Mouse (Mus musculus) layer of hippocampus, adult 9-11 months (tissue): ENCODE results near the gene Ino80d.
A peak's percentile ranks its signal among the peaks of the same experiment; 100 is the strongest.

Experiments
- DNase-seq: peaks from one replicate; pipeline ENCODE4 v3.0.0; 2022

Gene Ino80d

GRCm38 (mm10) chr1:63102758-63103451 lies 11.6 kb downstream of the Ino80d start:
- DNase-seq, result no peak

- no peak for DNase-seq
These were observed 14.3 kb downstream of the Ino80d start for GRCm38 (mm10) chr1:63100196-63100595.

- DNase-seq, result no peak
These were observed 15.6 kb downstream of the Ino80d start for GRCm38 (mm10) chr1:63098831-63099230.

- DNase-seq, result no peak
These were observed 18.4 kb downstream of the Ino80d start for GRCm38 (mm10) chr1:63096071-63096470.

- no peak for DNase-seq
These were observed 24.7 kb downstream of the Ino80d start for GRCm38 (mm10) chr1:63089795-63090194.

- DNase-seq, result no peak
These were observed 25.9 kb downstream of the Ino80d start for GRCm38 (mm10) chr1:63088614-63089013.

- DNase-seq, result no peak
These were observed 34.2 kb downstream of the Ino80d start for GRCm38 (mm10) chr1:63080277-63080676.

GRCm38 (mm10) chr1:63076383-63076782 lies 38.1 kb downstream of the Ino80d start:
- DNase-seq, result no peak

- no peak for DNase-seq
These were observed 43.1 kb downstream of the Ino80d start for GRCm38 (mm10) chr1:63071379-63071778.

- no peak for DNase-seq
These were observed 56.1 kb downstream of the Ino80d start for GRCm38 (mm10) chr1:63058361-63058760.

- DNase-seq, result no peak
These were observed 56.6 kb downstream of the Ino80d start for GRCm38 (mm10) chr1:63057849-63058248.

- no peak for DNase-seq
These were observed 57.1 kb downstream of the Ino80d start for GRCm38 (mm10) chr1:63057318-63057717.

- DNase-seq, result peak; percentile 45
These were observed 59.1 kb downstream of the Ino80d start for GRCm38 (mm10) chr1:63055386-63055785.

GRCm38 (mm10) chr1:63050866-63051265 lies 63.6 kb downstream of the Ino80d start:
- no peak for DNase-seq

- peak; percentile 29 for DNase-seq
These were observed 64.5 kb downstream of the Ino80d start for GRCm38 (mm10) chr1:63049977-63050376.

GRCm38 (mm10) chr1:63047983-63048382 lies 66.5 kb downstream of the Ino80d start:
- no peak for DNase-seq

GRCm38 (mm10) chr1:63032929-63033328 lies 81.5 kb downstream of the Ino80d start:
- DNase-seq, result no peak

- no peak for DNase-seq
These were observed 94.6 kb downstream of the Ino80d start for GRCm38 (mm10) chr1:63019916-63020315.

- DNase-seq, result no peak
These were observed 109.3 kb downstream of the Ino80d start for GRCm38 (mm10) chr1:63005013-63005646.

- no peak for DNase-seq
These were observed 112.6 kb downstream of the Ino80d start for GRCm38 (mm10) chr1:63001874-63002273.

- DNase-seq, result no peak
These were observed 121.1 kb downstream of the Ino80d start for GRCm38 (mm10) chr1:62993348-62993747.

- no peak for DNase-seq
These were observed 121.8 kb downstream of the Ino80d start for GRCm38 (mm10) chr1:62992648-62993047.

- DNase-seq, result no peak
These were observed 123.4 kb downstream of the Ino80d start for GRCm38 (mm10) chr1:62991021-62991420.

GRCm38 (mm10) chr1:62987561-62987960 lies 126.9 kb downstream of the Ino80d start:
- no peak for DNase-seq

GRCm38 (mm10) chr1:62986267-62986666 lies 128.2 kb downstream of the Ino80d start:
- peak; percentile 42 for DNase-seq
